Mouse (Mus musculus): ENCODE measurements around the gene Ick.

- TF ChIP-seq CTCF (IDR thresholded peaks at IDR 0.05; ENCODE audit: insufficient read depth, low read length) (no peak), POLR2A (IDR thresholded peaks at IDR 0.05; ENCODE audit: borderline replicate concordance, extremely low read depth, low read depth, low read length) (no peak)
Measured at GRCm38 (mm10) chr9:78106821-78107220, 2.2 kb upstream of the Ick start.

Data from lung, adult 2 months (tissue).